Mouse (Mus musculus): Measurements from ENCODE around the gene Atpaf2. TPM values are rescaled to one million over a fixed set of nuclear protein-coding genes. Genes with fewer than 3 reads are reported as not detected.

Gene Atpaf2
- 28.3 and 34.8 TPM in 2 replicates for polyA plus RNA-seq (2012; rRNA removed)

GRCm38 (mm10) chr11:60417717-60418472 lies at the start of gene Atpaf2:
TSS of gene Atpaf2 (minus strand) at chr11:60418457.

GRCm38 (mm10) chr11:60454080-60454744 lies 36.0 kb upstream of the Atpaf2 start, which contains the start of gene Drg2:
TSS of gene Drg2 (plus strand) at chr11:60454591.

GRCm38 (mm10) chr11:60416963-60417716 lies 1.1 kb downstream of the Atpaf2 start, which contains the start of gene Gid4:
TSS of gene Gid4 (plus strand) at chr11:60417145.

DNA sequence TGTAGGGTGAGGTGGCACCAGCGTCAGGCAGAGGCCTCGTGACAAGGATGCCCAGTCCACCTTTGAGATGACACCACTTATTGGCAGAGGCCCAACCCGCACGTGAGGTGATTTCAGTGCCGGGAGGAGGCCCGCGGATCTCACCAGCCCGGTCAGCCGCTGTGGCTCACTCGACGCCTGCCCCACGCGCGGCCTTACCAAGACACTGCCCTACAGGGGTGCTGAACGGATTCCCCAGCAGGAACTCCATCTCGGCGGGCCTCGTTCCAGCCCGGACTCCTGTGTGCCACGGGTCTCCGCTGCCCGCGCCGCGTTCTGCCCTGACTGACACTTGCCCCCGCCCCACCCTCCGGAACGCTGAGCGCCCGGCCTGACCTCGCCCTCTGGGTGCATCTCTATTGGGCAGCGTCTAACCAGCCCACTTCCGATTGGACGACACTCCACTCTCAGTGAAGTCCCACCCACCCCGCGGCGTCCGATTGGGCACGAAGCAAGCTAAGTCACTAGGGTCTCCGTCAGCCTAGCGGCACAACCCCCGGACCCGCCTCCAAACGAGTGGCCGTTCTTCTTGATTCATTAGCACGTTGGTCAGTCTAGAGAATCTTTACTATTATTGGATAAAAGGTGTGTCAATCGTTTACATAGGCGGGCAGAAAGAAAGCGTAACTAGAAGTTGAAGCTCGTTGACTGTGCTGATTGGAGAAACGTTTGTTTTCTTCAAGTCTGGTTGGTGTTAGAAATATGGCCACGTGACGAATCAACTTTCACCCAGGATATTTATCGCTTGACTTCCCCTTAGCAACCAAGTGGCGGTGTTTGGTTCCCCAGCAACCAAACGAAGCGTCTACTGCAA lies 65.5 kb downstream of the Atpaf2 start, which contains the start of the genes Tom1l2 and Drc3:
Gene Tom1l2, minus strand, starts transcription at position 347 of the 853 bp plus-strand sequence.
Gene Drc3, plus strand, starts transcription at position 771 of the 853 bp plus-strand sequence.

Other genes with a start within 250 kb of the Atpaf2 start
- gene Srebf1, start 195.9 kb downstream of the Atpaf2 start, polyA plus RNA-seq (2012; rRNA removed): 60.0 and 62.0 TPM in 2 replicates
- gene Tom1l2, start 65.6 kb downstream of the Atpaf2 start, polyA plus RNA-seq (2012; rRNA removed): 17.9 and 26.4 TPM in 2 replicates
- 3.2 and 3.5 TPM in 2 replicates for gene Drc3, start 65.1 kb downstream of the Atpaf2 start, polyA plus RNA-seq (2012; rRNA removed)
- gene Gid4, start 1.3 kb downstream of the Atpaf2 start, polyA plus RNA-seq (2012; rRNA removed): 14.0 and 19.1 TPM in 2 replicates
- gene Drg2, start 36.1 kb upstream of the Atpaf2 start, polyA plus RNA-seq (2012; rRNA removed): 54.1 and 90.9 TPM in 2 replicates
- gene Myo15, start 50.9 kb upstream of the Atpaf2 start, polyA plus RNA-seq (2012; rRNA removed): 0.20 and 0.43 TPM in 2 replicates
- gene Alkbh5, start 117.9 kb upstream of the Atpaf2 start, polyA plus RNA-seq (2012; rRNA removed): 16.2 and 19.4 TPM in 2 replicates

Data from central nervous system, embryonic 11.5 days (tissue).